Mouse (Mus musculus) heart, embryonic 14.5 days (tissue): Measurements from ENCODE around the gene Uroc1. TPM values are rescaled to one million over a fixed set of nuclear protein-coding genes. Genes with fewer than 3 reads are reported as not detected.

Experiments
- ATAC-seq: fragments of 200-750 bp; cut with Nextera tagmentation; 2 replicates; pipeline ENCODE4 v1.8.0; 2017; ENCODE audit warnings: low read depth, moderate TSS enrichment; ENCODE audit not compliant: insufficient number of reproducible peaks, insufficient read depth, low FRiP score
- H3K27ac ChIP-seq, 2 experiments: fragments of 200-500 bp in 1 of 2; fragments of 300-500 bp in 1 of 2; sonication (generic) in 1 of 2; replicated peaks in 1 of 2; 2 replicates each; pipeline ENCODE4 v1.5.1; 2012 to 2014; ENCODE audit warnings: low read depth in 2 of 2, low read length in 2 of 2, control low read depth in 1 of 2, mild to moderate bottlenecking in 1 of 2, mixed read lengths in 1 of 2; ENCODE audit not compliant: control insufficient read depth in 1 of 2, insufficient read depth in 1 of 2
- H3K27me3 ChIP-seq: fragments of 300-500 bp; sonication (generic); 2 replicates; pipeline ENCODE4 v1.6.1; 2014; ENCODE audit warnings: mild to moderate bottlenecking, low read length, control low read depth; ENCODE audit not compliant: control insufficient read depth, insufficient read depth
- H3K36me3 ChIP-seq: fragments of 300-500 bp; sonication (generic); 2 replicates; pipeline ENCODE4 v1.6.1; 2014; ENCODE audit warnings: mild to moderate bottlenecking, control low read depth, low read length, mixed read lengths; ENCODE audit not compliant: control insufficient read depth, insufficient read depth
- H3K4me1 ChIP-seq, 2 experiments: fragments of 200-500 bp in 1 of 2; fragments of 300-500 bp in 1 of 2; sonication (generic) in 1 of 2; 2 replicates each; pipeline ENCODE4 v1.6.1; 2012 to 2014; ENCODE audit warnings: low read length in 2 of 2, control low read depth in 1 of 2, mixed read lengths in 1 of 2; ENCODE audit not compliant: control insufficient read depth in 2 of 2, insufficient read depth in 2 of 2
- H3K4me2 ChIP-seq: fragments of 300-500 bp; sonication (generic); 2 replicates; pipeline ENCODE4 v1.6.1; 2014; ENCODE audit warnings: mild to moderate bottlenecking, low read length
- H3K4me3 ChIP-seq, 2 experiments: fragments of 200-500 bp in 1 of 2; fragments of 300-500 bp in 1 of 2; sonication (generic) in 1 of 2; 2 replicates each; pipeline ENCODE4 v1.5.1; 2012 to 2014; ENCODE audit warnings: low read length in 2 of 2, mild to moderate bottlenecking in 2 of 2, control low read depth in 1 of 2, low read depth in 1 of 2, moderate library complexity in 1 of 2; ENCODE audit not compliant: control insufficient read depth in 1 of 2, insufficient read depth in 1 of 2
- H3K9ac ChIP-seq: fragments of 300-500 bp; sonication (generic); 2 replicates; pipeline ENCODE4 v1.6.1; 2014; ENCODE audit warnings: mild to moderate bottlenecking, low read length
- H3K9me3 ChIP-seq: fragments of 300-500 bp; sonication (generic); 2 replicates; pipeline ENCODE4 v1.6.1; 2016; ENCODE audit warnings: low read length, control low read depth; ENCODE audit not compliant: control insufficient read depth
- WGBS: fragments of 180-500 bp; shearing (Covaris S2); extraction: QIAGEN DNeasy Blood & Tissue Kit; methylation state at CpG from one replicate; pipeline ENCODE4 v1.1.7; 2014; 5-methylcytosine and 5-hydroxymethylcytosine counted together
- polyA plus RNA-seq: library from polyadenylated mRNA; unstranded; fragments of >200 nt; fragmentation: Nextera tagmentation; extraction: Ambion mirVana; gene quantifications from 2 replicates; pipeline ENCODE4 v1.2.1, GENCODE M21; 2014

Uroc1 gene
- polyA plus RNA-seq, 1 experiment from 2014 or later, result not detected

DNA sequence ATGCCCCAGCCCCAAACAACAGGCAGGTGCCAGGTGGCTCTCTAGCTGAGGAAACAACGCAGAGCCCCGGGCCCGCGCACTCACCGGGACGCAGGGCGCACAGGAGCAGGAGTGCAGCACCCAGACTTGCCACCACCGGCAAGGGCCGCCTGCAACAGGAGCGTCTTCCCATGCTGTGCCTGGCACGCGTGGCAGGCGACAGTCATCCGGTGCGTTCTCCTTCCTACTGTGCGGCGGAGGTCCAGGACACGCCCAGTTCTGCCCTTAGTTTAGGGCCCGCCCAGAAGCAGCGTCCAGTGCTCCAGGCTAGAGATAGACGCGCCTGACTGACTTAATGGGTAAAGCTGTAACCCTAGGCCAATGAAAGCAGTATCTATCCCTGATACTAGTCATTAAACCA, 8.1 kb upstream of the Uroc1 start, which contains the start of gene Chst13:
Gene Chst13, minus strand, starts transcription at position 195 of the 400 bp plus-strand sequence.
- peaks cover 0 to 4% of the 10 kb centered on the region in 2 experiments; a peak in 3 of 4 replicates for H3K4me1 ChIP-seq
- H3K27me3 ChIP-seq, result 0 out of 2 replicates have a peak, but pooled peaks cover 3% of the 10 kb centered on the region
- H3K4me2 ChIP-seq, result peak within 1 kb of the TSS; percentile 62
- 4% methylated on average over 22 of the region's 22 CpGs for WGBS
- ATAC-seq, result no peak
- H3K4me3 ChIP-seq, result peak within 1 kb of the TSS; percentile 21 to 24; a peak in 3 of 4 replicates
- 0 out of 2 replicates have a peak within 1 kb of the TSS, but pooled peaks have one; percentile 16 for H3K9ac ChIP-seq
- H3K27ac ChIP-seq, result no peak within 1 kb of the TSS
- H3K9me3 ChIP-seq, result no peaks in the 10 kb centered on the region
- H3K36me3 ChIP-seq, result no peaks in the 10 kb centered on the region

DNA sequence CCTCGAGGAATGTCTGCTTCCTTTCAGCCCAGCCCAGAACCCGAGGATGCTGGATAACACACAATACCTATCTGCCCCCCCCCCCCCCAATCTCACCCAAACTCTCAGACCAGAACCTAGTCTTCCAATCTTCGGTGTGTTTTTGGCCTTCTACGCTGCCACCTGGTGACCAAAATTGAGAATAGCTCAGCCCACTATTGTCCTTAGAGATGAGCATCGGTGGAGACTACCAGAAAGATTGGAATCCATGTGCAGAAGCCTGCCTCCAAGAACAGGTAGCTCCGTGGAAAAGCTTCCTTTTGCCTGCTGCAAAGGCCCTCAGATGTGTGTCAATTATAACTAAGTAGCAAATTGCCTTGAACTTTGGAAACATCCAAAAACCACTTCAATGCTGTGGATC, 5.4 kb upstream of the Uroc1 start:
- WGBS, result 16% methylated on average over 6 of the region's 6 CpGs
- H3K4me2 ChIP-seq, result no peak overlapping the region
- H3K27me3 ChIP-seq, result 0 out of 2 replicates have a peak, but pooled peaks cover 3% of the 10 kb centered on the region
- no peak overlapping the region for H3K9ac ChIP-seq
- no peak overlapping the region for H3K27ac ChIP-seq
- H3K9me3 ChIP-seq, result no peaks in the 10 kb centered on the region
- no peak for ATAC-seq
- peaks cover 0 to 4% of the 10 kb centered on the region in 2 experiments; a peak in 3 of 4 replicates for H3K4me1 ChIP-seq
- H3K36me3 ChIP-seq, result no peaks in the 10 kb centered on the region
- no peak overlapping the region for H3K4me3 ChIP-seq

DNA sequence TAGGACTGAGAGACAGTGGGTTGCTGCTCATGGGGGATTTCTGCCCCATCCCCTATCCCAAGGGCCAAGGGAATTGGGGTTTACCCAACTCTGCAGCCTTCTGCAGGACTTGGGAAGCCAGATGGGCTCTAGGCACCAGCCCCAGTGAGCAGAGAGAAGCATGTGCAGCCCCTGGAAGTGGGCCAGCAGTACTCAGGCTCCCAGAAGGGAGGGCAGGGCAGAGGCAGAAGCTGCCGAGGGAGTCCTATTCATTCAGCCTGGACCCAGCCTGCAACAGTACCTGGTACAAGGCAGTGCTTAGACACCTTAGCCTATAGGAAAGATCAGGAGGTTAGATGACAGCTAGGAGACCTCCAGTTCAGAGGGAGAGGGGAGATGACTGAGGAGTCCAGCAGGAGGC, 3.1 kb upstream of the Uroc1 start:
- H3K9ac ChIP-seq, result no peak overlapping the region
- H3K4me3 ChIP-seq, result no peak overlapping the region
- peaks cover 0 to 3% of the 10 kb centered on the region in 2 experiments; a peak in 3 of 4 replicates for H3K4me1 ChIP-seq
- 20% methylated on average over 1 of the region's 1 CpGs for WGBS
- H3K9me3 ChIP-seq, result no peaks in the 10 kb centered on the region
- no peaks in the 10 kb centered on the region for H3K27me3 ChIP-seq
- no peak overlapping the region for H3K4me2 ChIP-seq
- no peak for ATAC-seq
- no peak overlapping the region for H3K27ac ChIP-seq
- H3K36me3 ChIP-seq, result no peaks in the 10 kb centered on the region

DNA sequence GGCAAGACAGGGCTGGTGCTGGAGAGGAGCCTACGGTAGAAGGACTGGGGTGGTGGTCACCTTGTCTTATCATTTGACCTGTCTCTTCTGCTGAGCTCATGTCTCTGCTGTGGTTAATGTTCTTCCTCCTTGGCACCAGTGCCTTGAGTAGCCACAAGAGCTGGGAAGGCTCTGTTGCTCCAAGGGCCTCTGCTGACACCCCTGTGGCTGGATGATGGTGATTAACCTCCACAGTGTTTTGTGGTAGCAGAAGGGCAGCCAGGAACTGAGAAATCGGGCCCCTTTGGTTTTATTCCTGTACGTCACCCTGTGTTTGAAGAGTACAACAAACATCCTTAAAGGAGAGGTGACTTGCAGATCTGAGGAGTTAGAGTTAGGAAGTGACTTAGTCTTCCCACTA, 1.2 kb downstream of the Uroc1 start:
- WGBS, result 67% methylated on average over 3 of the region's 3 CpGs

DNA sequence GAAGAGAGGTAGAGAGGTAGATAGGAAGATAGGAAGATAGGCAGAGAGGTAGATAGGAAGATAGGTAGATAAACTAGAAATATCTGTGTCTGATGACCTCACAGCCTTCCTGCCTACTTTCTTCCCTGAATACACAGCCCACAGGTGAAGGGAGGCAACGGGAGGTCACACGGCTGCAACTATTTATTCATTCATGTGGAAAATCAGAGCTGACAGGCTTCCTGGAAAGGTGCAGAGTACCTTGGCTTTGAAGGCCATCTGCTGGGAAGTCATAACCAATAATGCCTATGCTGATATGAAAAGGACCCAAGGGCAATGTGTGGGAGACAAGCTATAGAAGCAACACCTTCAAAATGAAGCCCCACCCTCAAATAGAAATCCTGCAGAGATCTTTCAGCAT, 9.3 kb downstream of the Uroc1 start:
- no peak overlapping the region for H3K27ac ChIP-seq
- no peak for ATAC-seq
- no peaks in the 10 kb centered on the region for H3K27me3 ChIP-seq
- H3K9ac ChIP-seq, result no peak overlapping the region
- no peak overlapping the region for H3K4me2 ChIP-seq
- H3K4me3 ChIP-seq, result no peak overlapping the region
- 77% methylated on average over 2 of the region's 2 CpGs for WGBS
- no peaks in the 10 kb centered on the region for H3K36me3 ChIP-seq
- no peaks in the 10 kb centered on the region for H3K4me1 ChIP-seq
- H3K9me3 ChIP-seq, result no peaks in the 10 kb centered on the region

More for the DNA sequence above, 1.2 kb downstream of the Uroc1 start:
- H3K27ac ChIP-seq, result no peak overlapping the region
- no peak overlapping the region for H3K9ac ChIP-seq
- no peaks in the 10 kb centered on the region for H3K36me3 ChIP-seq
- H3K4me3 ChIP-seq, result no peak overlapping the region
- H3K4me2 ChIP-seq, result no peak overlapping the region
- ATAC-seq, result no peak
- no peaks in the 10 kb centered on the region for H3K9me3 ChIP-seq
- H3K27me3 ChIP-seq, result no peaks in the 10 kb centered on the region
- H3K4me1 ChIP-seq, result no peaks in the 10 kb centered on the region

DNA sequence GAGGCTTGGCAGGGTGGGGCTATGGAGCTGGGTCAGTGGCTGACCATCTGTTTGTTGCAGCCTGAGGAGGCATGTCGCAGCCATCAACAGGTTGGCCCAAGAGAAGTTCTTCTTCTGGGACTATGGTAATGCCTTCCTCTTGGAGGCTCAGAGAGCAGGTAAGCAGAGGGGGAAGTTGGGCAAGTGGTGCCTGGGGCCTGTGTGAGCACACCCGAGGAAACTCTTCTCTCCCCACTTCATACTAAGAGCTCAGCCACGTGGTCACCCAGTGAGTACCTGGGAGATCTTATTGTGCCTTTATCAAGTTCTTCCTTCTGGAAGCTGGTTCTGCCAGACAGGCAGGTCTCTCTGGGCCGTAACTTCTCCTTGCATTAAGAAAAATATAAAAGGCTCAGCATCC, 14.1 kb downstream of the Uroc1 start:
- Histone ChIP-seq H3K4me1 (no peaks in the 10 kb centered on the region), H3K36me3 (no peaks in the 10 kb centered on the region), H3K4me2 (no peak overlapping the region), H3K9me3 (no peaks in the 10 kb centered on the region), H3K4me3 (no peak overlapping the region), H3K9ac (no peak overlapping the region), H3K27me3 (no peaks in the 10 kb centered on the region), H3K27ac (no peak overlapping the region)
- ATAC-seq, result no peak
- 63% methylated on average over 4 of the region's 4 CpGs for WGBS

DNA sequence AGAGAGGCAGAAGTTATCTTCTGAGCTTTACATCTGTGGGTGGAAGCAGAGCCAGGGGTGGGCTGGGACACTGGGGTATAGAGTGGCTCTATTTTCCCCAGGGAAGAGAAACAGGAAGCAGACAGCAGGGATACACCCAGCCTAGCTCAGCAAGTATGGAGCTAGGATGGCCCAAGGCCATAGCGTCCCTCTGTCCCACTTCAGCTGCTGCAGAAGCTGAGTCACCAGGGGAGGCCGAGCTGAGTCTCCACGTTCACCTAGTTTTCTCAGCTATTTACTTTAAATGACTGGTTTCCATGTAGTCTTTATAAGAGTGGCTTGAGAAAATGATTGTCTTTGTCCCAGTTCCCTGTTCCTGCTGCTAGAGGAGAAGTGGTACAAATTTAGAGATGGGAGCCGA, 15.4 kb downstream of the Uroc1 start:
- Histone ChIP-seq H3K4me2 (no peak overlapping the region), H3K4me1 (no peaks in the 10 kb centered on the region), H3K27me3 (no peaks in the 10 kb centered on the region), H3K4me3 (no peak overlapping the region), H3K36me3 (no peaks in the 10 kb centered on the region), H3K9ac (no peak overlapping the region), H3K27ac (no peak overlapping the region), H3K9me3 (no peaks in the 10 kb centered on the region)
- WGBS, result 73% methylated on average over 4 of the region's 4 CpGs
- ATAC-seq, result no peak

DNA sequence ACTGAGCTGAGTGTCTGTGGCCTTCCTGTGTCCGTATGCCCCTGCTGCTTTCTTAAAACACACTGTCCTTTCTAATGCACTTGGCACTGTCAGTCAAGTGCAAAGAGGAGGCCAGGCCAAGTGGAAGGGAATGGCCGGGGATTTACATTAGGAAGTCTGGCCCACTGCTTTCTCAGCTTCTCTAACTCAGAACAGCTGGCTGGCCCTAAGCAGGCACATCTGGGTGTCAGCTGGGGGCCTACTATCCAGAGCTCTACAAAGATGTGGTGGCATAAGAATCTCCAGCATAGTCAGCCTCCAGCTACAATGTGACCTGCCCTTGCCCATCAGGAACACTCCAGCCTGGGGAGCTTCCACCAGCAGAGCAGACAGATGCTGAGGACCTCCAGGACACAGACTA, 16.9 kb downstream of the Uroc1 start:
- no peak overlapping the region for H3K4me2 ChIP-seq
- no peak overlapping the region for H3K9ac ChIP-seq
- H3K4me1 ChIP-seq, result no peaks in the 10 kb centered on the region
- H3K4me3 ChIP-seq, result no peak overlapping the region
- no peaks in the 10 kb centered on the region for H3K27me3 ChIP-seq
- 59% methylated on average over 2 of the region's 2 CpGs for WGBS
- H3K27ac ChIP-seq, result no peak overlapping the region
- ATAC-seq, result no peak
- H3K36me3 ChIP-seq, result no peaks in the 10 kb centered on the region
- no peaks in the 10 kb centered on the region for H3K9me3 ChIP-seq
